Mouse (Mus musculus) layer of hippocampus, postnatal 14 days (tissue): ENCODE measurements at regions not wholly inside any gene's neighbourhood (a gene's known extent, or its start where the extent isn't known, plus 50 kb on each side); places are given as distances from the start of the nearest gene placed in this dataset.

Experiments
- DNase-seq, 2 experiments: peaks; one replicate each; pipeline ENCODE4 v3.0.0; 2021 to 2022; ENCODE audit warnings: low spot score in 2 of 2, mixed read lengths in 1 of 2

- DNase-seq, result no peak
Observed at GRCm38 (mm10) chr2:99180043-99180442, 512.9 kb upstream of the Gm10800 start.

- peak in 1 of 2 experiments; percentile 0 for DNase-seq
Observed at GRCm38 (mm10) chr2:99170521-99170920, 503.4 kb upstream of the Gm10800 start.
